9 mouse cellular contexts compared by ENCODE assay signal in the genomic region with DNA sequence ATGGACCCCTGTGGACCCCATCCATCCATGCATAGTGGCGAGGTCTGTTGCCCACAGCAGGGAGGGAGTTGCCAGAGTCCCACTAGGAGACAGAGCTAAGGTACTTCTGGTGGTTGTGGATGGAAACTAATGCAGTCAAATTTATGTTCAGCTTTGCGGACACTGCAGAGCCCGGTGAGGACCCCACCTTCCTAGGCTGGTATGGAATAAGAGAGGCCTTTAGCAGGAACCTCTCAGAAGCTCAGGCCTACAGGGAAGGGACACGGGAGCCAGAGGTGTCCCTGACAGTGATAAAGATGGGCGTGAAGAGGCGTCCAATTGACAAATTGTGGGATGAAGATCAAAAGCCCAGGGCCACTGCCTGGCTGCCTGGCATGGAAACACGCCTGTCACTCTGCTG.
A peak's percentile ranks its signal among the peaks of the same experiment; 100 is the strongest.
DNase-seq lines count a peak whose midpoint lies in the region; ATAC-seq and TF ChIP-seq lines count a peak whose summit lies in the region.
"Had no signal": no experiment of that assay in that cellular context is flagged by ENCODE, and none has a peak within 500 bp of the region (broad histone marks: within the 10 kb centered on the region; RNA-seq: fewer than 3 reads in every experiment).

No protein-coding gene starts in this region.

- H3K27me3 ChIP-seq in heart, embryonic 14.5 days (ENCODE audit: control insufficient read depth, insufficient read depth, low read length) = no peaks in the 10 kb centered on the region
- peaks cover 5% of the 10 kb centered on the region; the same call in 1 of the 2 replicates for H3K27me3 ChIP-seq in embryonic facial prominence, embryonic 13.5 days
- H3K27me3 ChIP-seq in forebrain, embryonic 15.5 days = no peaks in the 10 kb centered on the region
- peaks cover 25% of the 10 kb centered on the region for H3K27me3 ChIP-seq in midbrain, embryonic 13.5 days

- TF ChIP-seq CTCF in gastrocnemius, adult 2 months (IDR thresholded peaks at IDR 0.05) = no peak

- peaks cover 4 to 6% of the 10 kb centered on the region in 2 experiments; a peak in 2 of 4 replicates for H3K4me1 ChIP-seq in heart, embryonic 14.5 days (ENCODE audit: control insufficient read depth in 2 of 2, insufficient read depth in 2 of 2, low read length in 2 of 2)
- peaks cover 7% of the 10 kb centered on the region for H3K4me1 ChIP-seq in embryonic facial prominence, embryonic 13.5 days
- peaks cover 18% of the 10 kb centered on the region for H3K4me1 ChIP-seq in forebrain, embryonic 15.5 days
- H3K4me1 ChIP-seq in midbrain, embryonic 13.5 days (replicated peaks) = peaks cover 13% of the 10 kb centered on the region

- no peaks in the 10 kb centered on the region for H3K9me3 ChIP-seq in heart, embryonic 14.5 days (ENCODE audit: control insufficient read depth, low read length)
- H3K9me3 ChIP-seq in embryonic facial prominence, embryonic 13.5 days = no peaks in the 10 kb centered on the region
- no peaks in the 10 kb centered on the region for H3K9me3 ChIP-seq in forebrain, embryonic 15.5 days
- H3K9me3 ChIP-seq in midbrain, embryonic 13.5 days = no peaks in the 10 kb centered on the region

- no peak overlapping the region for H3K27ac ChIP-seq in heart, embryonic 14.5 days (replicated peaks in 1 of 2; ENCODE audit: control insufficient read depth in 1 of 2, insufficient read depth in 1 of 2, low read depth in 2 of 2, low read length in 2 of 2)
- no peak overlapping the region for H3K27ac ChIP-seq in embryonic facial prominence, embryonic 13.5 days
- no peak overlapping the region for H3K27ac ChIP-seq in forebrain, embryonic 15.5 days (replicated peaks)
- H3K27ac ChIP-seq in midbrain, embryonic 13.5 days = peak overlapping the region; percentile 47; the same call in 1 of the 2 replicates
- H3K27ac ChIP-seq in gastrocnemius, adult 2 months = no peak overlapping the region
- H3K27ac ChIP-seq: left cerebral cortex, adult 2 months had no signal

- H3K4me3 ChIP-seq in heart, embryonic 14.5 days (ENCODE audit: control insufficient read depth in 1 of 2, insufficient read depth in 1 of 2, low read depth in 1 of 2, low read length in 2 of 2) = no peak overlapping the region
- H3K4me3 ChIP-seq in embryonic facial prominence, embryonic 13.5 days = no peak overlapping the region
- no peak overlapping the region for H3K4me3 ChIP-seq in forebrain, embryonic 15.5 days
- 0 out of 2 replicates have a peak overlapping the region, but pooled peaks have one; percentile 30 for H3K4me3 ChIP-seq in midbrain, embryonic 13.5 days (replicated peaks)
- H3K4me3 ChIP-seq in gastrocnemius, adult 2 months = no peak overlapping the region

- DNase-seq in heart, postnatal 10 days = no peak
- no peak for DNase-seq in gastrocnemius, adult 2 months
- DNase-seq: kidney, postnatal 14 days had no signal

- H3K9ac ChIP-seq in heart, embryonic 14.5 days (ENCODE audit: low read length) = peak overlapping the region; percentile 14; the same call in 1 of the 2 replicates
- peak overlapping the region; percentile 62; the same call in 1 of the 2 replicates for H3K9ac ChIP-seq in embryonic facial prominence, embryonic 13.5 days
- peak overlapping the region; percentile 25; the same call in 1 of the 2 replicates for H3K9ac ChIP-seq in forebrain, embryonic 15.5 days (replicated peaks)
- peak overlapping the region; percentile 60 for H3K9ac ChIP-seq in midbrain, embryonic 13.5 days (replicated peaks)

- H3K36me3 ChIP-seq in heart, embryonic 14.5 days (ENCODE audit: control insufficient read depth, insufficient read depth, low read length) = no peaks in the 10 kb centered on the region
- no peaks in the 10 kb centered on the region for H3K36me3 ChIP-seq in embryonic facial prominence, embryonic 13.5 days
- H3K36me3 ChIP-seq in forebrain, embryonic 15.5 days = no peaks in the 10 kb centered on the region
- H3K36me3 ChIP-seq in midbrain, embryonic 13.5 days = no peaks in the 10 kb centered on the region

- ATAC-seq in heart, embryonic 14.5 days (ENCODE audit: insufficient number of reproducible peaks, insufficient read depth, low FRiP score, low read depth) = no peak
- no peak for ATAC-seq in embryonic facial prominence, embryonic 13.5 days (ENCODE audit: insufficient number of reproducible peaks, insufficient read depth, low FRiP score, low TSS enrichment, low read depth)
- peak; percentile 17; the same call in 1 of the 2 replicates for ATAC-seq in forebrain, embryonic 15.5 days (replicated peaks)
- ATAC-seq in midbrain, embryonic 13.5 days = no peak
- no peak for ATAC-seq in megakaryocyte progenitor cell, adult 5-6 weeks (replicated peaks; ENCODE audit: poor library complexity)

- intact Hi-C loops in heart, postnatal 10 days (cut with DNase I) = loop anchor here (2.0 kb wide), 1 partner anchor 193 kb away; no protein-coding TSS in a partner anchor
- intact Hi-C loops in gastrocnemius, adult 2 months (cut with DNase I) = no loop called here

- 43% methylated on average over 7 of the region's 7 CpGs for WGBS in heart, embryonic 14.5 days
- 47% methylated on average over 7 of the region's 7 CpGs for WGBS in embryonic facial prominence, embryonic 13.5 days
- WGBS in forebrain, embryonic 15.5 days = 54% methylated on average over 7 of the region's 7 CpGs
- WGBS in midbrain, embryonic 13.5 days = 36% methylated on average over 7 of the region's 7 CpGs

- no peak overlapping the region; the same call in 1 of the 2 replicates for H3K4me2 ChIP-seq in heart, embryonic 14.5 days (ENCODE audit: low read length)
- peak overlapping the region; percentile 77 for H3K4me2 ChIP-seq in embryonic facial prominence, embryonic 13.5 days
- peak overlapping the region; percentile 67 for H3K4me2 ChIP-seq in forebrain, embryonic 15.5 days (replicated peaks)
- H3K4me2 ChIP-seq in midbrain, embryonic 13.5 days (replicated peaks) = peak overlapping the region; percentile 61
